Mouse (Mus musculus): ENCODE results near the gene Epha4.

DNA sequence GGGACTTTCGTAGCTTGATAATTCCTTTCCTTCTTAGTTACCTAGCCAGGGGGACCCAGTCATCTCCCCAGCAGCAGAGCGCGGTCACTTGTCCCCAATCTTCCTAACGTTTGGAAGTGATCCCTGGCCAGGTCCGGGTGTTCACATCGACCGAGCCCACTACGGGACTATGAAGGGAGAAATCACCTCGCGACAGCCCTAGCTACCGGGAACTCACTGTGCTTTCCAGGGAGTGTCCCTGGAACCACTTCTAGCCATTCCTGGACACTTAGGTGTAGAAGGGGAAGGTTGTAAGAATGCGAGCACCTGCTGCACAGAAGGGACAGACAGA, 728 bp upstream of the Epha4 start:
- TF ChIP-seq NELFE (IDR thresholded peaks at IDR 0.05; ENCODE audit: low read depth, low read length), result no peak
- TF ChIP-seq RAD21 (IDR thresholded peaks at IDR 0.05; ENCODE audit: low read depth, low read length), result no peak
- TF ChIP-seq POLR2A (IDR thresholded peaks at IDR 0.05; ENCODE audit: low read depth, low read length), result no peak
- no peak for TF ChIP-seq CTCF (conservative IDR thresholded peaks at IDR 0.05 in 1 of 2, IDR thresholded peaks at IDR 0.05 in 1 of 2; ENCODE audit: low read depth in 2 of 2, low read length in 2 of 2)
- TF ChIP-seq CHD2 (IDR thresholded peaks at IDR 0.05; ENCODE audit: low read length), result no peak
- no peak for TF ChIP-seq ELF1 (IDR thresholded peaks at IDR 0.05; ENCODE audit: low read depth, low read length)
- TF ChIP-seq TCF12 (IDR thresholded peaks at IDR 0.05; ENCODE audit: low read depth, low read length), result no peak
- no peak for TF ChIP-seq MAX (IDR thresholded peaks at IDR 0.05; ENCODE audit: low read length)
- no peak for TF ChIP-seq JUN (IDR thresholded peaks at IDR 0.05; ENCODE audit: insufficient read depth, low read depth, low read length)
- no peak for TF ChIP-seq SIN3A (IDR thresholded peaks at IDR 0.05; ENCODE audit: low read length)
- no peak for TF ChIP-seq MAFK (IDR thresholded peaks at IDR 0.05; ENCODE audit: insufficient replicate concordance, low read length)
- no peak for TF ChIP-seq USF1 (IDR thresholded peaks at IDR 0.05; ENCODE audit: low read depth, low read length)
- TF ChIP-seq ZC3H11A (IDR thresholded peaks at IDR 0.05; ENCODE audit: low read depth, low read length), result no peak
